Mouse (Mus musculus) G1E (cell line): ENCODE measurements around the gene Nr2c2ap. TPM values are rescaled to one million over a fixed set of nuclear protein-coding genes. Genes with fewer than 3 reads are reported as not detected.

ENCODE experiments used
- ATAC-seq: 2 replicates; pipeline ENCODE4 v1.8.0; 2016; ENCODE audit warnings: mild to moderate bottlenecking; ENCODE audit not compliant: insufficient number of reproducible peaks, poor library complexity, low FRiP score, severe bottlenecking; ENCODE audit errors: extremely low read depth
- DNase-seq: peaks from one replicate; pipeline ENCODE4 v3.0.0; 2012; ENCODE audit warnings: low spot score
- H3K27me3 ChIP-seq: 2 replicates; pipeline ENCODE4 v1.6.1; 2012; ENCODE audit warnings: mild to moderate bottlenecking, low read length, inconsistent platforms; ENCODE audit not compliant: insufficient read depth
- H3K36me3 ChIP-seq: replicated peaks from 2 replicates; pipeline ENCODE3; 2012; ENCODE audit warnings: mild to moderate bottlenecking, inconsistent platforms
- H3K4me1 ChIP-seq: 2 replicates; pipeline ENCODE4 v1.6.1; 2012; ENCODE audit warnings: low read depth, low read length, inconsistent platforms, mixed read lengths; ENCODE audit not compliant: insufficient read depth
- H3K4me3 ChIP-seq: 2 replicates; pipeline ENCODE4 v1.5.1; 2012; ENCODE audit warnings: low read depth, mild to moderate bottlenecking, inconsistent platforms, low read length, moderate library complexity, mixed read lengths
- H3K9me3 ChIP-seq: replicated peaks from 2 replicates; pipeline ENCODE4 v1.6.1; 2012; ENCODE audit warnings: inconsistent platforms
- CTCF ChIP-seq: IDR thresholded peaks from 2 replicates; pipeline ENCODE4 v1.5.1; 2012; ENCODE audit warnings: low read depth, low read length, inconsistent platforms, mixed read lengths
- GATA1 ChIP-seq: IDR thresholded peaks from 2 replicates; pipeline ENCODE4 v1.6.1; 2012; ENCODE audit warnings: borderline replicate concordance, low read length, inconsistent platforms, mixed read lengths
- GATA2 ChIP-seq: IDR thresholded peaks from 2 replicates; pipeline ENCODE4 v1.6.1; 2012; ENCODE audit warnings: low read depth, low read length, inconsistent platforms, borderline replicate concordance
- POLR2AphosphoS5 ChIP-seq: IDR thresholded peaks from 2 replicates; pipeline ENCODE4 v1.6.1; 2012; ENCODE audit warnings: low read depth, low read length, inconsistent platforms; ENCODE audit not compliant: insufficient replicate concordance
- TAL1 ChIP-seq: conservative IDR thresholded peaks from 2 replicates; pipeline ENCODE4 v1.6.1; 2012; ENCODE audit warnings: low read depth, low read length, inconsistent platforms, mixed read lengths
- polyA plus RNA-seq: library from polyadenylated mRNA; stranded (reverse); fragments of >175 nt; gene quantifications from 2 replicates; pipeline ENCODE4 v1.2.3, GENCODE M21; 2012
- total RNA-seq, 2 experiments: library from RNA; stranded (forward) in 1 of 2; stranded (reverse) in 1 of 2; fragments of 200-1000 nt in 1 of 2; fragments of >200 nt in 1 of 2; fragmentation: Nextera tagmentation in 1 of 2; gene quantifications; 2 replicates each; pipeline ENCODE4 v1.2.3; 2014 to 2017

Nr2c2ap gene
- total RNA-seq (2014; fragmentation: Nextera tagmentation) (10.6 and 12.0 TPM in 2 replicates), total RNA-seq (2017) (6.7 and 8.5 TPM in 2 replicates), polyA plus RNA-seq (12.0 and 19.4 TPM in 2 replicates)

- TF ChIP-seq CTCF: no peak
- TF ChIP-seq GATA1: no peak
- no peak for TF ChIP-seq TAL1
- TF ChIP-seq GATA2: no peak
- TF ChIP-seq POLR2AphosphoS5: no peak
- H3K9me3 ChIP-seq: no peaks in the 10 kb centered on the region
- peaks cover 35% of the 10 kb centered on the region for H3K4me1 ChIP-seq
- H3K4me3 ChIP-seq: peak within 1 kb of the TSS; percentile 78
- peak; percentile 92 for DNase-seq
- peaks cover 7% of the 10 kb centered on the region; the same call in 1 of the 2 replicates for H3K27me3 ChIP-seq
- ATAC-seq: peak; percentile 80
- peaks cover 45% of the 10 kb centered on the region for H3K36me3 ChIP-seq
Measured at GRCm38 (mm10) chr8:70131166-70131883, at the start of gene Nr2c2ap. Nr2c2ap (plus strand) TSS chr8:70131333.

GRCm38 (mm10) chr8:70081976-70082375, 49.2 kb upstream of the Nr2c2ap start:
- DNase-seq (no peak), ATAC-seq (no peak)
- Histone ChIP-seq H3K4me3 (no peak overlapping the region), H3K27me3 (peaks cover 29% of the 10 kb centered on the region), H3K36me3 (no peaks in the 10 kb centered on the region), H3K9me3 (peaks cover 11% of the 10 kb centered on the region), H3K4me1 (no peaks in the 10 kb centered on the region; the same call in 1 of the 2 replicates)
- no peak for TF ChIP-seq POLR2AphosphoS5
- TF ChIP-seq GATA2: no peak
- TF ChIP-seq GATA1: no peak
- TF ChIP-seq CTCF: no peak
- TF ChIP-seq TAL1: no peak

- H3K27me3 ChIP-seq: peaks cover 35% of the 10 kb centered on the region
- no peak within 1 kb of the TSS; the same call in 1 of the 2 replicates for H3K4me3 ChIP-seq
- no peaks in the 10 kb centered on the region; the same call in 1 of the 2 replicates for H3K4me1 ChIP-seq
- DNase-seq (no peak), ATAC-seq (no peak)
- no peaks in the 10 kb centered on the region for H3K36me3 ChIP-seq
- TF ChIP-seq POLR2AphosphoS5 (no peak), GATA1 (no peak), GATA2 (no peak), TAL1 (no peak), CTCF (no peak)
- H3K9me3 ChIP-seq: peaks cover 14% of the 10 kb centered on the region
Measured at GRCm38 (mm10) chr8:70083285-70083684, 47.8 kb upstream of the Nr2c2ap start, which contains the start of gene Hapln4. Hapln4 (plus strand) TSS chr8:70083457.

- Histone ChIP-seq H3K4me1 (no peaks in the 10 kb centered on the region; the same call in 1 of the 2 replicates), H3K36me3 (no peaks in the 10 kb centered on the region), H3K27me3 (peaks cover 39% of the 10 kb centered on the region), H3K4me3 (no peak overlapping the region), H3K9me3 (peaks cover 14% of the 10 kb centered on the region)
- TF ChIP-seq CTCF: no peak
- no peak for TF ChIP-seq GATA1
- no peak for TF ChIP-seq GATA2
- no peak for TF ChIP-seq POLR2AphosphoS5
- ATAC-seq (no peak), DNase-seq (no peak)
Measured at GRCm38 (mm10) chr8:70084191-70085065, 46.7 kb upstream of the Nr2c2ap start.

GRCm38 (mm10) chr8:70086151-70086550, 45.0 kb upstream of the Nr2c2ap start:
- no peak for ATAC-seq
- no peak for TF ChIP-seq GATA1
- TF ChIP-seq POLR2AphosphoS5: no peak
- TF ChIP-seq GATA2: no peak
- no peak for TF ChIP-seq CTCF
- TF ChIP-seq TAL1: no peak
- H3K27me3 ChIP-seq: peaks cover 47% of the 10 kb centered on the region

More at GRCm38 (mm10) chr8:70086151-70086550, 45.0 kb upstream of the Nr2c2ap start:
- DNase-seq: no peak
- Histone ChIP-seq H3K4me3 (no peak overlapping the region), H3K9me3 (peaks cover 14% of the 10 kb centered on the region), H3K36me3 (no peaks in the 10 kb centered on the region), H3K4me1 (no peaks in the 10 kb centered on the region; the same call in 1 of the 2 replicates)
